Mouse (Mus musculus) olfactory bulb, adult 2 months (tissue): ENCODE data around the gene Rbks. TPM values are rescaled to one million over a fixed set of nuclear protein-coding genes. Genes with fewer than 3 reads are reported as not detected.
"Not testable (repeated sequence)": the region's sequence is repeated elsewhere in the genome, so short reads cannot be mapped to it uniquely, and the experiment has no call there.

Source experiments
- H3K27ac ChIP-seq: fragments of 200-500 bp; 2 replicates; pipeline ENCODE4 v1.5.1; 2012; ENCODE audit warnings: low read depth, low read length; ENCODE audit not compliant: insufficient read depth
- H3K4me1 ChIP-seq: fragments of 200-500 bp; 2 replicates; pipeline ENCODE4 v1.6.1; 2012; ENCODE audit warnings: low read length; ENCODE audit not compliant: control insufficient read depth, insufficient read depth
- H3K4me3 ChIP-seq: fragments of 200-500 bp; 2 replicates; pipeline ENCODE4 v1.5.1; 2012; ENCODE audit warnings: mild to moderate bottlenecking, low read depth, low read length, moderate library complexity; ENCODE audit not compliant: insufficient read depth
- CTCF ChIP-seq: fragments of 200-500 bp; IDR thresholded peaks from 2 replicates; pipeline ENCODE4 v1.5.1; 2012; ENCODE audit warnings: low read depth, mild to moderate bottlenecking, low read length, moderate library complexity; ENCODE audit not compliant: insufficient read depth
- POLR2A ChIP-seq: fragments of 200-500 bp; IDR thresholded peaks from 2 replicates; pipeline ENCODE4 v1.6.1; 2012; ENCODE audit warnings: mild to moderate bottlenecking, low read depth, low read length, moderate library complexity; ENCODE audit not compliant: insufficient read depth
- WGBS: fragments of 180-500 bp; shearing (Covaris S2); methylation state at CpG from one replicate; pipeline ENCODE4 v1.1.7; 2018; 5-methylcytosine and 5-hydroxymethylcytosine counted together
- polyA plus RNA-seq: library from polyadenylated mRNA; stranded (reverse); fragments of >200 nt; gene quantifications from 2 replicates; pipeline ENCODE4 v1.2.4, GENCODE M21; 2012; ENCODE audit warnings: low replicate concordance; ENCODE audit not compliant: missing spikeins, insufficient read depth, insufficient read length

The Rbks gene
- polyA plus RNA-seq, 1 experiment = not detected

DNA sequence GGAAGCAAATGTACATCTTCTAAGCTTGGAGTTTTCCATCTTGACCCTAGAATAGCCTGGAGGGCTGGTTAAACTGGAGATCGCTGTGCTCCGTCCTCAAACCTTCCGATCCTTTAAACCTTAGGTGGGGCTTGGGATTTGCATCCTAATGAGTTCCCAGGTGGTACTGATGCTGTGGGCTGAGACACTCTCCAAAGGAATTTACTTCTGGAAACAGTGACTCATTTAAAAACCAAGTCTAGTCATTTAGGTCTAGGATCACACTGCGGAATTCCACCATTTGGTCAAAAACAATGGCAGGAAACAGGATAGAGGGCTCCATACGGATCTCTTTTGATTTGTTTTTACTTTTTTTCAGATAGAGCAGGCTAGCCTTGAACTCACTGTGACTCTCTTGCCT lies 62.7 kb downstream of the Rbks start:
- Histone ChIP-seq H3K27ac (no peak overlapping the region), H3K4me1 (no peaks in the 10 kb centered on the region; the same call in 1 of the 2 replicates), H3K4me3 (no peak overlapping the region)
- TF ChIP-seq CTCF (no peak), POLR2A (no peak)
- 79% methylated on average over 5 of the region's 5 CpGs for WGBS

DNA sequence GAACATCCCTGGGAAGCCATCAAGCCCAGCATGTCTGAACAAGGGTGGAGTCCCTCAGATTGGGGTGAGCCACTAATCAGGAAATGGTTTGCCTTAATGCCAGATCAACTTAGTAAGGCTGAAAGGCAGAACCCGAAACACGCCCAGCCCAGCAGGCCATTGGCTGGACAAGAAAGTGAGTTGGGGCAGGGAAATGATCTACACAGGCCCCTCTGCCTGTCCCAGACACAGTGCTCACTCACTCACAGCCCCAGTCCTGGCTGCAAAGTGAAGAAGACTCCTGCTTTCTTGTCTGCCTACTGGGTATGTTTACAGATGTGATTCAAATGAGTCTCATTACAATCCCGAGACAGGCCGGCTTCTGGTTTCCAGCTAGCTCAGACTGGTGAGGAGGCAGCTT lies 63.3 kb downstream of the Rbks start:
- WGBS = 89% methylated on average over 4 of the region's 4 CpGs

DNA sequence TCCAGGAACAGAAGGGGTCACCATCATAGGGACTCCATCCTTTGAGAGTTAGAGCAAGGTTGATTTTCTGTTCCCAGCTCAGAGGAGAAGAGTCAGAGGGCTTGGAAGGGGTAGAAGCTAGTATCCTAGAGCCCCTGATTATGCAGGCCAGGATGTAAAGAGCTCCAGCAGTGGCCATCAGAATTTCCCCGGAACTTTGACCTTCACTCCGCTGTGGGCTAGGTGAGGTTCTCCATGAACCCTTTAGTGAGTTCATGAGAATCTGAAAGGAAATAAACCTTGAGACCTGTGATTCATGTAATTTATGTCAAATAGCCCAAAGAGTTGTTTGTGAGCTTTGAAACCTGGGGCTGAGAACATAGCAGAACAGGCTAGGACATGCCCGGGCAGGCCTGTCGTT lies 66.3 kb downstream of the Rbks start:
- H3K4me3 ChIP-seq, H3K27ac ChIP-seq, H3K4me1 ChIP-seq: not testable (repeated sequence)
- 97% methylated on average over 4 of the region's 4 CpGs for WGBS

More for the DNA sequence above, 63.3 kb downstream of the Rbks start:
- no peaks in the 10 kb centered on the region; the same call in 1 of the 2 replicates for H3K4me1 ChIP-seq
- TF ChIP-seq POLR2A (no peak), CTCF (no peak)
- no peak overlapping the region for H3K4me3 ChIP-seq
- H3K27ac ChIP-seq = no peak overlapping the region

DNA sequence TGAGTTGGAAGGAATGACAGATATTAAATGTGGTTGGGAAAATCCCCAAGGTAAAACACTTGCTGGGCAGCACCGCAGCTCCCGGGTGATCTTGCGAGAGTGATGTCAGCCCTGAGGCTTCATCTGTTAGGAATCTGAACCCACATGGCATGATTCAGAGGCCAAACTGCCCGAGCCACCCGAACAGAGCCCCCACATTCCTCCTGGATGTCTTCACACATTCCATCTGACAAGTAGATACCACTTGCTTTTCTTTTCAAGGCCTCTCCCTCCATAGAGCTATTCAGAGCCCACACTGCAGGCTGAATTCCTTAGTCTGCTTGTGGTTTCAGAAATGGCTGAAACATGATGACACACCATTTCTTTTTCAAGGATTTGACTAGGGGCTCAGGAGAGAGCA lies 67.4 kb downstream of the Rbks start:
- WGBS = 68% methylated on average over 5 of the region's 5 CpGs
- H3K27ac ChIP-seq = no peak overlapping the region
- no peak overlapping the region for H3K4me3 ChIP-seq
- no peak for TF ChIP-seq CTCF
- TF ChIP-seq POLR2A = no peak
- no peaks in the 10 kb centered on the region for H3K4me1 ChIP-seq

DNA sequence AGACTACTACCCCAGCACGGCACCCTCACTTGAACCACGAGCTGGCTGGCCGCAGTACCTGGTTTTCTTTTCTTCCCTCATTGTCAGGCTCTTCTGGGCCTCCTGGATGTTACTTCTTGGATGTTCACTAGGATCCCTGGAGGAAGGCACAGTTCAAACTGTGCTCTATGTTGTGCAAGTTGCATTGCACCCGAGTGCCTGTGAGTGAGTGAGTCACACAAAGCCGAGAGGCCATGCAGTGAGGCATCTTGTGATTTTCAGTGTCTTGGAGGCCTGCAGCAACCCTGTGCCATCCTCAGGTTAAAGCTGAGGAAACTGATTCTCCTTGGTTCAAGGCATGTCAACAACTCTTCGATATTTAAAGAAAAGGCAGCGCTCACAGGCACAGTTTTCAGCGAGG lies 68.9 kb downstream of the Rbks start:
- WGBS = 89% methylated on average over 8 of the region's 8 CpGs
- no peaks in the 10 kb centered on the region for H3K4me1 ChIP-seq
- H3K27ac ChIP-seq = no peak overlapping the region
- TF ChIP-seq CTCF = no peak
- H3K4me3 ChIP-seq = no peak overlapping the region

DNA sequence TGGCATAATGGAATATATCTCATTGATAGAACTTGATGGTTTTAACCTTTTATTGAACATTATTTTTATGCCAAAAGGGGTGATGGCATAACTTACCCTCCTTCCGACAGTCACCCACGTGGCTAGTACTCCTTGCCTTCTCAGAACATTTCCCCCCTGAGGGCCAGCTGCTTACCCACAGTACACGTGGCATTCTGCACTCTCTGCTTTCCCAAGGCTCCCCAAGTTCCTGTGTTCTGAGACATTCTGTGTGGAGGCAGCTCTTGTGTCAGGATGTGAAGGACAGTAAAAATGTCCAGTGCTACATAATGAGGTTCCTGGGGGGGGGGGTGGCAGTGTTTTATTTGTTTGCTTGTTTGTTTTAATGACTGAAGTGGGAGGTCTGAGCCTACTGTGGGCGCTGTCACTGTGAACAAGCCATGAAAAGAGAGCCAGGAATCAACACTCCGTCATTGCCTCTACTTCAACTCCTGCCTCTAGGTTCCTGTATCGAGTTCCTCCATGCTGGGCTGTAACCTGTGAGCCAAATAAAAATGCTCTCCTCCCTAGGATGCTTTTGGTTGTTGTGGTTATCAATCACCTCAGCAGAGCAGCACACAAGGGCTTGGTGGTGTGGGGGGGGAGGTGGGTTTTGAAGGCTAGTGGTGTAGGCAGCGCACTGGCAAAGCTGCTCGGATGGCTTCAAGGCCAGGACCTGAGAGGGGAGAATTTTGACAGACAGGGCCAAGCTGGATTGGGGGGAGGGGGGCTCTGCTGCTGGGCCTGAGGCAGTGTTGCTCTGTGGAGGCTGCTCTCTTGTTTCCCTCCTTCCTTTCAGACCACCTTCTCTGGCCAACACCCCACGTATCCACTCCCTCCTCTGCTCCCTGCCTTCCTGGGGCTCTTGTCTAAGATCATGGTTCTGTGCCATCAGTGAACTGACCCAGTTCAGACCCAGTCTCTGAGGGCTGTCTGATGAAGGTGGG lies 69.6 kb downstream of the Rbks start:
- TF ChIP-seq POLR2A = no peak
- no peak for TF ChIP-seq CTCF
- Histone ChIP-seq H3K4me1 (no peaks in the 10 kb centered on the region), H3K27ac (no peak overlapping the region), H3K4me3 (no peak overlapping the region)
- WGBS = 80% methylated on average over 9 of the region's 9 CpGs

DNA sequence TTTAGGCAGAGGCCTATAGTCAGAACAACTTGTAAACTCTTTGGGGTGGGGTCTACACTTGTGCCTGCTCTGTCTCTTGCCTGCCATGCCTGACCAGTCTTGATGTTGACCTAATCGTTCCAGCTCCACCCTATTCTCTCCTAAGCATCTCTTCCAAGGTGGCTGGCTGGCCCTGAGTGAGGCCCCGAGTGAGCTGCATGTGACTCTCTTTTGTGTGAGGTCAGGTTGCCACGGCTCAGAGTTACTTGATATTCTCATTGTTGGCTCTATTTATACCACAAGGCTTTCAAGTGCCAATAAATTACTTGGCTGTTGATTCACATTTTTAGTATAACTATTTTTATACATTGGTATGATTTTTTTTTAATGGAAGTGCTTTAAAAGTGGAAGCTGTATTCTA lies 70.3 kb downstream of the Rbks start:
- H3K4me3 ChIP-seq = no peak overlapping the region
- no peak for TF ChIP-seq CTCF
- TF ChIP-seq POLR2A = no peak
- no peaks in the 10 kb centered on the region for H3K4me1 ChIP-seq
- no peak overlapping the region for H3K27ac ChIP-seq
- WGBS = 60% methylated on average over 3 of the region's 3 CpGs

DNA sequence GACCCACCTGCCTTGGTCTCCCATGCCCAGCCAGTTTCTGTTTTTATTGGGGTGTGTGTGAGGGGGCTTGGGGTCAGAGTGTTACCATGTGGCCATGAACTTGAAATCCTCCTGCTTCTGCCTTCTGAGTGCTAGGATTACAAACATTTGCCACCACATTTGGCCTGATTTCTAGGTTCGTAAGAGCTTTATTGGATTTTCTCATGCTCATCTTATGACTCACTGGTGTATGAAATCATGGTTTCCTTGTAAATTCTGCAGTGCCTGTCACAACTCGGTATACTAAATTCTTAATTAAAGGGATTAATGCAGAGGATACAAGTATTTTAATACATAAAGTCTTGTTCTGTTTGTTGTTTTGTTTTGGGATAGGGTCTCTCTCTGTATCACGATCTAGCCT lies 77.1 kb downstream of the Rbks start:
- TF ChIP-seq POLR2A (no peak), CTCF (no peak)
- Histone ChIP-seq H3K27ac (no peak overlapping the region), H3K4me3 (no peak overlapping the region), H3K4me1 (0 out of 2 replicates have a peak, but pooled peaks cover 2% of the 10 kb centered on the region)
- 84% methylated on average over 3 of the region's 3 CpGs for WGBS

DNA sequence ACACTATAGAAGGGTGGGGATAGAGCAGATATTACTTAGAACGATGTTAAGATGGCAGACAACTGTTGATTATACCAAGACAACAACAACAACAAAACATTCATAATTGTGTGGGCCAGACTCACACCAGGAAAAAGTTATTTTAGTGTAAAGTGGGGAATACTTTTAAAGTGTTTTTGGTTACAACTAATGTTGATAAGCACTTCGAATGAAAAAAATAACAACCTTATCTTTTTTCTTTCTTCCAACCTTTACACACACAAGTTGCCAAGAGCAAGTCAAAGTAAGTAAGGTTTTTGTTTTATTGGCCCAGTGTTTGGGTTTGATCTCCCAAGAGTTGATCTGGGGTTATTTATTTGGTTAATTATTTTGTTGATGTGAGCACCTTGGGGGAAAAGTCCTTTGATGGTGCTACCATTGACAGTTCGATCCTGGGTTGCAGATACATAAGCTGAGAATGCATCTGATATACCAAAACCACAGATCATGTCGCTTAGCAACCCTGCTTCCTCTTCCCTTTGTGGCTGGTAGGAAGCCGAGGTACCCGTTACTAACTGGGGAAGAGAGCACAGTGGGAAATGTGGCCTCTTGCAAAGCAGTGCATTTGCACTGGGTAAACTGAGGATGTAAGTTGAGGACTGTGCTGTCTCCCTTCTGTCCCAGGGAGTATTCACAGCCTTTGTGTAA lies 82.9 kb downstream of the Rbks start:
- Histone ChIP-seq H3K27ac (peak overlapping the region; percentile 83; the same call in 1 of the 2 replicates), H3K4me3 (peak overlapping the region; percentile 100), H3K4me1 (0 out of 2 replicates have a peak, but pooled peaks cover 2% of the 10 kb centered on the region)
- 34% methylated on average over 6 of the region's 6 CpGs for WGBS
- TF ChIP-seq CTCF (no peak), POLR2A (no peak)
